Mouse (Mus musculus): ENCODE results near the gene Fbxo21.

- TF ChIP-seq EP300 (IDR thresholded peaks at IDR 0.05; ENCODE audit: insufficient read depth, low read depth, low read length) (no peak), CTCF (IDR thresholded peaks at IDR 0.05) (no peak), POLR2A (IDR thresholded peaks at IDR 0.05; ENCODE audit: insufficient read depth, low read depth, low read length) (no peak)
These were observed 68.9 kb downstream of the Fbxo21 start for GRCm38 (mm10) chr5:118045385-118045784.
